Mouse (Mus musculus): ENCODE results near the gene Slc44a2.

The Slc44a2 gene

DNA sequence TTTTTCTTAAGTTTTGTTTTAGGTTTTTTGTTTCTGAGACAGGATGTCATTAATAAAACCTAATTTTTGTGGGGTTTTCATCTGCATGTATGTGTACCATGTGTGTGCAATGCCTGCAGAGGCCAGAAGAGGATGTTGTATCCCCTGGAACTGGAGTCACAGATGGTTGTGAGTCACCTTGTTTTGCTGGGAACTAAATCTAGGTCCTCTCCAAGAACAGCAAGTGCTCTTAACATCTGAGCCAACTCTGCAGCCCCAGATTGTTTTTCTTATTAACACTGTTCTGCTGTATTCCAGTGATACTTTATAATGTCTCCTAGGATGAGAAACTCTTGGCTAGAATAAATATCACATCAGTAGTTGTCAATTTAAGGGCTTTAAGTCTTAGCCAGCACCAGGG lies 60.4 kb downstream of the Slc44a2 start:
- DNase-seq (ENCODE audit: low spot score): no peak

DNA sequence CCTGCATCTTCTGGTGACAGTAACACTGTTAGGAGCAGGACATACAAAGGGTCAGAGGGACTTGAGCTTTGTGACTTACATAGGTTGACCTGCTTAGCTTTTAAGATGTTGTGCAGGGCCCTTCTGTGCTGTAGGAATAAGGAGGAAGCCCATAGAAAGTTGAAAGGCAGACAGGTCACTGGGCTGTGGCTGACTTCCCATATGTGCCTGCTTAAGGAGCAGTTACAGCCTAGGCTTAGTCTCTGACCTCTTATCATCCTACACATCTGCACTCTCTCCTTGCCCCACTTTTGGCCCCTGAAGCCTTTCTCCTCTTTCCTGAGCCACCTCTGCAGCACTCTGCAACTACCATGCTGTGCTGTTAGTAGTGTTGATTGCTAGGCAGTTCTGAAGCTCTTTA lies 63.5 kb downstream of the Slc44a2 start:
- no peak for DNase-seq (ENCODE audit: low spot score)

DNA sequence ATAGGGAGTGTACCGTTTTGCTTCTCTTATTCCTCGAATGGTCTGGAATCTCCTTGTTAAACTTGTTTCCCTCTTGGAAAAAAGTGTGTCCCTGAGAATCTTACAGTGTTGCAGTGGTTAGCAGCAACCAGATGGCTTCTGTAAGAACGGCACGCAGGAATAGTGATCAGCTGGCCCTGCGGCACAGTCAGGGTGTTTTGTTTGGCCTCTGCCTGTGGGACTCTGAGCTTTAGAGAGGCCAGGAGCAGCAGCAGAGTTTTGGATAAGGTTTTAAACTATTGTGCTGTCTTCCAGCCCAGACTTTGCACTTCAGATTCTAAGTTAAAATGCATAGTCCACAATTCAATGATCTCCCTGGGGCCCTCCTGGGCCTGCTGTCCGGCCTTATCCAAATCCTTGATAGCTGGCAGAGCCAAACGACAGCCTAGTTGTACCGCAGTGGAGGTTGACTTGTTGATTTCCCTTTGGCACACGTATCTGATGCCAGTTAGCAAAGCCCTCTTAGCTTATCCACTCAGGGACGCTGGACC lies 72.2 kb downstream of the Slc44a2 start:
- no peak for DNase-seq (ENCODE audit: low spot score)

DNA sequence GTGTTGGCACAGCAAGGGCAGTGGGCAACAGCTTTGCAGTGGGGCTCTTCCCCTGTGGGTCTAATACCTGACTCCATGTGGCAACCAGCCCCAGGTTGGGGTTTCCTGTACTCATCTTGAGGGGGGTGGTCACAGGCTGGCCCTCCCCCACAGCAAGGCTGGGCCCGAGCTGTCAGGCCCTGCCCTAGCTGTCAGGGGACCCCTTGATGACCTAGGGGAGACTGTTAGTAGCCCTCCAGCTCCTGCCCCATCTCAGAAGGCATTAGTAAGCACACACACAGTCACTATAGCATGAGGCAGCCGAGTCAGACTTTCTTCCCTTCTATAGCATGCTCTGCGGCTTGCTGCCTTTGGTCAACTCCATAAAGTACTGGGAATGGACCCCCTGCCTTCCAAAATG lies 75.2 kb downstream of the Slc44a2 start:
- DNase-seq (ENCODE audit: low spot score): no peak

DNA sequence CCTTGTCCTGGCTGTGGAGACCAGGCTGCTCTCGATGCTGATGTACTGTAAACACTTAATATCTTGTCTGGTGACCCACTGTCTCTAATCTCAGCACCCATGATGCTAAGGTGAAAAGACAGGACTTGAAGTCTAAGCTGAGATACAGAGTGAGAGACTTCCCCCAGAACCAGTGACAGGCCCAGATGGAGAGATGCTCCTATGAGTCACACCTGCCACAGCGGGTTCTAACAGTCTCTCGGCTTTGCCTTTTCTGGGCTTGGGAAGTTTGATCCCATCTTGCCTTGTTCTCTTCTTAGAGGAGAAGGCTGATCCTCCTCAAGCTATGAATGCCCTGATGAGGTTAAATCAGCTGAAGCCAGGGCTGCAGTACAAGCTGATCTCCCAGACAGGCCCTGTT lies 76.7 kb downstream of the Slc44a2 start:
- no peak for DNase-seq (ENCODE audit: low spot score)

DNA sequence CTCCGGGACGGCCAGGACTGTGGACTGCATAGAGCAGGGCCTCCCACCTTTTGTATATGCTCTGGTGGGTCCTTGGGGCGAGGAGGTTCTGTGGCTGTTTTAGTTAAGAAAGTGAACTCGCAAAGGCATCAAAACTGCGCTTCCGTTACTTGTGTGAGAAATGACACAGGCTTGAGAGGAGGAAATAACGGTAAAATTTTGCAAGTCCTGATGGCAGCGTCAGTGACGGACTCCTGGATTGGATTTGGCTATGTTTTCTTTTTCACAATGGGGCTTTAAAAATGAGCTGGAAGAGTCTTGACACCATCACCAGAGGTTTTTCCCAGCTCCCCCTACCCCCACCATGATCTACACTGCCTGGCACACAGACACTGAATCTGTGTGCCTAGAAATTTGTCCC lies 80.5 kb downstream of the Slc44a2 start:
- no peak for DNase-seq (ENCODE audit: low spot score)

DNA sequence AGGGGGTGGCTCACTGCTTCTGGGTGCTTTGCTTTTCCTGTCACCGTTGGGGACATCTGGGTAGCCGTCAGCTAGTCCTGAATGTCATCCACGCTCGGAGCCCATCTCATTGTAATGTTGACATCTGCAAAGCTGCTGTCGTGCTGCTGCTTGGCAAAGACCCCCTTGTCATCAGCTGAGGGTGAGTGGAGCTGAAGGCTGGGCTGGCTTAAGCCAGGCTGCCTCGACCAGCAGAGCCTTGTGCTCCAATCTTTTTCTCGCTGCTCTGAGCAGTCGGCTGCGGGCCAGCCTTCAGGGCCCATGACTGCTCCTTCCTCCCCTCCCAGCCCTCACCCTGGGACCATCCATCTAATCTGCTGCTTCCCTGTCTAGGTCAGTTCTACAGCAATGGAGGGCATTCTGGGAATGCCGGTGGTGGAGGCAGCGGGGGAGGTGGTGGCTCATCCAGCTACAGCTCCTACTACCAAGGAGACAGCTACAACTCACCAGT lies 82.3 kb downstream of the Slc44a2 start:
- no peak for DNase-seq (ENCODE audit: low spot score)

DNA sequence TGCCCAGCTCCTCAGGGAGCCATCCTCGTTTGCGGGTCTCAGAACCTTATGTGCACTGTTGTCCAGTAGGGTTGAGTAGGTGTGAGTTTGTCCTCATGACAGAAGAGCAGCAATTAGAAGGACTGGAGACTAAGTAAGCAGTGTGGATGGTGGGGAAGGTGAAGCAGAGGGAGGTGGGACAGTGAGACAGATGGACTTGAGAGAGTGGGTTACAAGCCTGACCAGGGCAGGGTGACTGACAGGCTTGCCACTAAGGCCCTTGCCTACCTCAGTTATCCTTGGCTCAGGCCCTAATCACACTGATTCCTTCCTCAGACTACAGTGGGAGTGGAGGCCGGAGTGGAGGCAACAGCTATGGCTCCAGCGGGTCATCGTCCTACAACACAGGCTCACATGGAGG lies 83.2 kb downstream of the Slc44a2 start:
- DNase-seq (ENCODE audit: low spot score): no peak
